Comparison of ENCODE assay signal across 12 mouse cellular contexts in genomic region chr5:133885507-133885906, GRCm38 (mm10).
DNase-seq lines count a peak whose midpoint lies in the region; ATAC-seq and TF ChIP-seq lines count a peak whose summit lies in the region.
"Had no signal": no experiment of that assay in that cellular context is flagged by ENCODE, and none has a peak within 500 bp of the region (broad histone marks: within the 10 kb centered on the region; RNA-seq: fewer than 3 reads in every experiment).

No protein-coding gene starts in this region.

- H3K9ac ChIP-seq in forebrain, embryonic 11.5 days (ENCODE audit: low read length) = no peak overlapping the region
- H3K9ac ChIP-seq in forebrain, embryonic 15.5 days (replicated peaks) = no peak overlapping the region
- no peak overlapping the region for H3K9ac ChIP-seq in limb, embryonic 13.5 days
- H3K9ac ChIP-seq: embryonic facial prominence, embryonic 12.5 days; liver, embryonic 15.5 days had no signal

- peak; percentile 57; the same call in 1 of the 2 replicates for ATAC-seq in forebrain, embryonic 11.5 days (replicated peaks; ENCODE audit: low FRiP score)
- ATAC-seq in forebrain, embryonic 15.5 days (replicated peaks) = no peak
- ATAC-seq in limb, embryonic 13.5 days (ENCODE audit: low FRiP score, low read depth) = no peak

- TF ChIP-seq CTCF in layer of hippocampus, adult 2 months (conservative IDR thresholded peaks at IDR 0.05) = no peak

- 0 out of 2 replicates have a peak overlapping the region, but pooled peaks have one; percentile 14 for H3K27ac ChIP-seq in layer of hippocampus, adult 2 months
- H3K27ac ChIP-seq in forebrain, embryonic 11.5 days (ENCODE audit: low read depth, low read length) = peak overlapping the region; percentile 78
- H3K27ac ChIP-seq in forebrain, embryonic 15.5 days (replicated peaks) = peak overlapping the region; percentile 93
- H3K27ac ChIP-seq in limb, embryonic 13.5 days = peak overlapping the region; percentile 58; the same call in 1 of the 2 replicates
- H3K27ac ChIP-seq: liver, embryonic 15.5 days had no signal

- WGBS in forebrain, embryonic 11.5 days = 76% methylated on average over 5 of the region's 5 CpGs
- WGBS in forebrain, embryonic 15.5 days = 68% methylated on average over 5 of the region's 5 CpGs
- WGBS in limb, embryonic 13.5 days = 69% methylated on average over 5 of the region's 5 CpGs

- no peaks in the 10 kb centered on the region for H3K27me3 ChIP-seq in forebrain, embryonic 11.5 days (ENCODE audit: control insufficient read depth, insufficient read depth, low read length)
- no peaks in the 10 kb centered on the region for H3K27me3 ChIP-seq in forebrain, embryonic 15.5 days
- no peaks in the 10 kb centered on the region for H3K27me3 ChIP-seq in limb, embryonic 13.5 days
- H3K27me3 ChIP-seq: embryonic facial prominence, embryonic 12.5 days; liver, embryonic 15.5 days had no signal

- H3K4me2 ChIP-seq in forebrain, embryonic 11.5 days (ENCODE audit: low read depth, low read length, severe bottlenecking) = no peak overlapping the region
- H3K4me2 ChIP-seq in forebrain, embryonic 15.5 days (replicated peaks) = no peak overlapping the region
- peak overlapping the region; percentile 25; the same call in 1 of the 2 replicates for H3K4me2 ChIP-seq in limb, embryonic 13.5 days (replicated peaks)
- H3K4me2 ChIP-seq: embryonic facial prominence, embryonic 12.5 days; liver, embryonic 15.5 days had no signal

- H3K4me1 ChIP-seq in forebrain, embryonic 11.5 days (replicated peaks; ENCODE audit: control insufficient read depth, insufficient read depth, low read length) = peaks cover 7% of the 10 kb centered on the region; the same call in 1 of the 2 replicates
- peaks cover 26% of the 10 kb centered on the region for H3K4me1 ChIP-seq in forebrain, embryonic 15.5 days
- H3K4me1 ChIP-seq in limb, embryonic 13.5 days = peaks cover 14% of the 10 kb centered on the region
- H3K4me1 ChIP-seq: liver, embryonic 15.5 days had no signal

- H3K9me3 ChIP-seq in forebrain, embryonic 11.5 days (ENCODE audit: control insufficient read depth, low read length) = no peaks in the 10 kb centered on the region
- H3K9me3 ChIP-seq in forebrain, embryonic 15.5 days = no peaks in the 10 kb centered on the region
- no peaks in the 10 kb centered on the region; the same call in 1 of the 2 replicates for H3K9me3 ChIP-seq in limb, embryonic 13.5 days
- H3K9me3 ChIP-seq: embryonic facial prominence, embryonic 12.5 days; liver, embryonic 15.5 days had no signal

- no peak for DNase-seq in layer of hippocampus, adult 2 months (ENCODE audit: low spot score in 2 of 2)
- DNase-seq in layer of hippocampus, postnatal 10 days (ENCODE audit: low spot score in 2 of 2) = no peak
- DNase-seq in forebrain, embryonic 11.5 days (ENCODE audit: low spot score) = peak; percentile 50
- DNase-seq in right cerebral cortex, postnatal 14 days = no peak
- DNase-seq in thymus, postnatal 36 days = no peak
- DNase-seq in embryo, embryonic 10 days (ENCODE audit: low spot score) = no peak
- DNase-seq: spleen, adult 18-20 months; thymus, postnatal 25 days had no signal

- H3K4me3 ChIP-seq in layer of hippocampus, adult 2 months = no peak overlapping the region
- H3K4me3 ChIP-seq in forebrain, embryonic 11.5 days (ENCODE audit: low read depth, low read length) = no peak overlapping the region
- no peak overlapping the region for H3K4me3 ChIP-seq in forebrain, embryonic 15.5 days
- no peak overlapping the region for H3K4me3 ChIP-seq in limb, embryonic 13.5 days
- H3K4me3 ChIP-seq: embryonic facial prominence, embryonic 12.5 days; liver, embryonic 15.5 days had no signal

- no peaks in the 10 kb centered on the region for H3K36me3 ChIP-seq in forebrain, embryonic 11.5 days (ENCODE audit: control insufficient read depth, insufficient read depth, low read length)
- no peaks in the 10 kb centered on the region for H3K36me3 ChIP-seq in forebrain, embryonic 15.5 days
- H3K36me3 ChIP-seq in limb, embryonic 13.5 days = no peaks in the 10 kb centered on the region
- H3K36me3 ChIP-seq: embryonic facial prominence, embryonic 12.5 days; liver, embryonic 15.5 days had no signal

Comparison
In these comparisons a context has a peak if more than half of its experiments do, and no peak if none do; other contexts are left out.
1. H3K27ac ChIP-seq: peak in every context shown above with its lines; median percentile 93 in forebrain, embryonic 15.5 days; 78 in forebrain, embryonic 11.5 days; 58 in limb, embryonic 13.5 days; 14 in layer of hippocampus, adult 2 months.